Mouse (Mus musculus): ENCODE measurements around the gene Tmem229b. TPM values are rescaled to one million over a fixed set of nuclear protein-coding genes. Genes with fewer than 3 reads are reported as not detected.
A peak's percentile ranks its signal among the peaks of the same experiment; 100 is the strongest.

The Tmem229b gene
- polyA plus RNA-seq, 1 experiment from 2014 or later = 6.7 TPM

GRCm38 (mm10) chr12:78996271-78996670 is 11.2 kb downstream of the Tmem229b start:
- H3K27me3 ChIP-seq (ENCODE audit: control insufficient read depth, insufficient read depth, low read depth, low read length) = no peaks in the 10 kb centered on the region
- no peaks in the 10 kb centered on the region for H3K9me3 ChIP-seq (ENCODE audit: control insufficient read depth, low read length)
- no peaks in the 10 kb centered on the region for H3K36me3 ChIP-seq (ENCODE audit: control insufficient read depth, insufficient read depth, low read length)
- H3K9ac ChIP-seq (ENCODE audit: low read length) = no peak overlapping the region
- no peaks in the 10 kb centered on the region for H3K4me1 ChIP-seq (replicated peaks; ENCODE audit: control insufficient read depth, insufficient read depth, low read length)
- H3K4me2 ChIP-seq (ENCODE audit: low read depth, low read length) = no peak overlapping the region
- 85% methylated on average over 4 of the region's 4 CpGs for whole genome bisulfite sequencing
- no peak overlapping the region for H3K27ac ChIP-seq (ENCODE audit: low read length)
- no peak overlapping the region for H3K4me3 ChIP-seq (ENCODE audit: low read length)
- no peak for ATAC-seq (ENCODE audit: low read depth)

- ATAC-seq (ENCODE audit: low read depth) = no peak
- Histone ChIP-seq H3K9me3 (ENCODE audit: control insufficient read depth, low read length) (no peaks in the 10 kb centered on the region), H3K36me3 (ENCODE audit: control insufficient read depth, insufficient read depth, low read length) (no peaks in the 10 kb centered on the region), H3K27ac (ENCODE audit: low read length) (no peak overlapping the region), H3K4me2 (ENCODE audit: low read depth, low read length) (no peak overlapping the region), H3K27me3 (ENCODE audit: control insufficient read depth, insufficient read depth, low read depth, low read length) (no peaks in the 10 kb centered on the region), H3K4me1 (replicated peaks; ENCODE audit: control insufficient read depth, insufficient read depth, low read length) (peaks cover 6% of the 10 kb centered on the region), H3K4me3 (ENCODE audit: low read length) (no peak overlapping the region), H3K9ac (ENCODE audit: low read length) (no peak overlapping the region)
- WGBS = 64% methylated on average over 9 of the region's 9 CpGs
Measured at GRCm38 (mm10) chr12:78987581-78988081, 19.8 kb downstream of the Tmem229b start.

DNA sequence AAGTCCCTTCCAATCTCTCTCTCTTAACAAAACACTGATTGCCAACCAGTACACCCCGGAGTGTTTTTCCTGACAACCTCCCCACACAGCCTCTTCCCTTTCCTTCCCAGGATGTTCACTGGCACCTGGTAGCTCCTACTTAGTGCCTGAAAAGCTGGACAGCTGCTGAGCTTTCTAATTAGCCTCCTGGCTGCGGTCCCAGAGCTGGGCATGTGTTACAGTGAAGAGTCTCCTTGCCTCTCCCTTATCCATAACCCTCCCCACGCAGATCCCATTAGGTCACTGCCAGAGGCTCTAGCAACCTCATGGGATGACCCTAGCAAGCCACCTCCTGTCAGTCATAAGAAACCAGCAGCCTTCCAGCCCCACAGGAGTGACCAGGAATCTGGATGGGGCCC is 23.4 kb downstream of the Tmem229b start:
- H3K4me2 ChIP-seq (ENCODE audit: low read depth, low read length) = no peak overlapping the region
- peaks cover 9% of the 10 kb centered on the region for H3K4me1 ChIP-seq (replicated peaks; ENCODE audit: control insufficient read depth, insufficient read depth, low read length)
- H3K27me3 ChIP-seq (ENCODE audit: control insufficient read depth, insufficient read depth, low read depth, low read length) = no peaks in the 10 kb centered on the region
- WGBS = 27% methylated on average over 3 of the region's 3 CpGs
- H3K27ac ChIP-seq (ENCODE audit: low read length) = peak overlapping the region; percentile 2
- no peaks in the 10 kb centered on the region for H3K9me3 ChIP-seq (ENCODE audit: control insufficient read depth, low read length)
- no peak overlapping the region for H3K9ac ChIP-seq (ENCODE audit: low read length)
- no peak overlapping the region for H3K4me3 ChIP-seq (ENCODE audit: low read length)
- ATAC-seq (ENCODE audit: low read depth) = peak; percentile 42
- no peaks in the 10 kb centered on the region for H3K36me3 ChIP-seq (ENCODE audit: control insufficient read depth, insufficient read depth, low read length)

DNA sequence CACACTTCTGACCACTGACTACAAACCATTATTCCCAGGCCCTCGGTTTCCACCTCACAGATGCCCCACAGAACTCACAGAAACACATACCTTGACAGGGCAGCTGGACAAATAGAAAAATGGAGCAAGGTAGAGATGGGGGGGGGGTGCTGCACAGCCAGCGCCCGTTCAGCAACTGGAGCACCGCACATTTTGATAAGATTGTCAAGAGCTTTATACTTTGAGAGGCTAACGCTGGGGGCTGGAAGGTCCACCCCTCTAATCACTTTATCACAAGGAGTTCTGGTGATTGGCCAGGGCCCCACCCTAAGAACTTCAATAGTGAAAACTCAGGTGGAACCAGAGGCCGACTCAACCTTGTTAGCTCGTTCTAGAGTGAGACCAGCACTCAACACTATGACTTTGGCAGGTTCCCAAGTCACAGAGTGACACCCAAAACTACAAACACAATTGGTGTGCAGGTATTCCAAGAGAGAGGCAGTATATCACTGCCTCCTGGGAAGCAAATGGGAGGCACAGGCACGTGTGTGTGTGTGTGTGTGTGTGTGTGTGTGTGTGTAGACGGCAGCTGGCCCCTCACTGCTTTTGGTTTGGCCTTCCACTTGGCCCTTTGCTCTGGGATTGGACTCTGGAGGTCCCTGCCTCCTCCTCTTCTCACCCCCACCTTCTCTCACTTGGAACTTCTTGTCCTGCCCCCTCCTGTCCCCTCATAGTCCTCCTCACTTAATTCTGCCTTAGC is 24.0 kb downstream of the Tmem229b start:
- H3K27me3 ChIP-seq (ENCODE audit: control insufficient read depth, insufficient read depth, low read depth, low read length) = no peaks in the 10 kb centered on the region
- no peak overlapping the region for H3K4me2 ChIP-seq (ENCODE audit: low read depth, low read length)
- peaks cover 9% of the 10 kb centered on the region for H3K4me1 ChIP-seq (replicated peaks; ENCODE audit: control insufficient read depth, insufficient read depth, low read length)
- no peak overlapping the region for H3K9ac ChIP-seq (ENCODE audit: low read length)
- H3K27ac ChIP-seq (ENCODE audit: low read length) = peak overlapping the region; percentile 2
- H3K9me3 ChIP-seq (ENCODE audit: control insufficient read depth, low read length) = no peaks in the 10 kb centered on the region
- H3K36me3 ChIP-seq (ENCODE audit: control insufficient read depth, insufficient read depth, low read length) = no peaks in the 10 kb centered on the region
- H3K4me3 ChIP-seq (ENCODE audit: low read length) = no peak overlapping the region
- peak; percentile 90 for ATAC-seq (ENCODE audit: low read depth)
- 30% methylated on average over 9 of the region's 9 CpGs for WGBS

DNA sequence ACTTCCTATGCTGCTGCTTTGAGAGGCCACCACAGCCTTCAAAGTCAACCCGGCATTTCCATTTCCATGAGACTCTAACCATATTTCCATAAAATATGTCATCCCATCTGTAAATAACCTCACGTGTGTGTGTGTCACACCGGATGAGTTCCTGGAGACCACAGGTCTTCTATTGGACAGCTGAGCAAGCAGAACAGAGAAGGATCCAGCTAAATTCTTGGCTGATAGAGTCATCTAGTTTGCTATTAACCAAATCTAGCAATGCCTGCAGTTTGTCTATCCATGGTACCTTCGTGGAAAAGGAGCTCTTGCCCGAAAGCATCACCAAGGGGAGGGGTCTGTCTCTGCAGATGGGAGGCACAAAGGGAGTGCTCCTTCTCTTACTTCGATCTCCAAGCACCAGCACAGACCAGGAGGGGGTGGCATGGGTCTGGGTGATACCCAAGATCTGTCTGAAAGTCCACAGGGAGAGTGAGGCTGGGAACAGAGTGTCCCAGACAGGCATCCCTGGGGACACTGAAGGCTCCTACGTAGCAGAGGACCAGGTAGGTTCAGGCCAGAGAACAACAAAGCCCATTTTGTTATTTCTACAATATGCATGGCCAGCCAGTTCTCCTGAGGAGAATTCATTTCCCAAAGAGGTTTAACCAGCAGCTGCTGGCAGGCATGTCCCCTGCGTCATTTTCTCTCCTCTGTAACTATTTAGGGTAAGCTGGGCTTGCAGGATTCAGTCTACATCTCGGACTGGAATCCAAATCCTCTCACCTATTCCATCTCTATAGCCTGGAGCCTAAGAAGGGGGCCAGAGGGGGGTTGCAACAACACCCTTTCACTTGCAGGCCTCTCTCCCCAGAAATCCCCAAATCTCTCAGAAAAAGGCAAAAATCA is 25.2 kb downstream of the Tmem229b start:
- Histone ChIP-seq H3K4me1 (replicated peaks; ENCODE audit: control insufficient read depth, insufficient read depth, low read length) (peaks cover 9% of the 10 kb centered on the region), H3K9ac (ENCODE audit: low read length) (no peak overlapping the region), H3K36me3 (ENCODE audit: control insufficient read depth, insufficient read depth, low read length) (no peaks in the 10 kb centered on the region), H3K9me3 (ENCODE audit: control insufficient read depth, low read length) (no peaks in the 10 kb centered on the region), H3K4me3 (ENCODE audit: low read length) (no peak overlapping the region), H3K4me2 (ENCODE audit: low read depth, low read length) (no peak overlapping the region), H3K27me3 (ENCODE audit: control insufficient read depth, insufficient read depth, low read depth, low read length) (no peaks in the 10 kb centered on the region), H3K27ac (ENCODE audit: low read length) (peak overlapping the region; percentile 2; the same call in 1 of the 2 replicates)
- 47% methylated on average over 9 of the region's 9 CpGs for WGBS
- ATAC-seq (ENCODE audit: low read depth) = no peak

DNA sequence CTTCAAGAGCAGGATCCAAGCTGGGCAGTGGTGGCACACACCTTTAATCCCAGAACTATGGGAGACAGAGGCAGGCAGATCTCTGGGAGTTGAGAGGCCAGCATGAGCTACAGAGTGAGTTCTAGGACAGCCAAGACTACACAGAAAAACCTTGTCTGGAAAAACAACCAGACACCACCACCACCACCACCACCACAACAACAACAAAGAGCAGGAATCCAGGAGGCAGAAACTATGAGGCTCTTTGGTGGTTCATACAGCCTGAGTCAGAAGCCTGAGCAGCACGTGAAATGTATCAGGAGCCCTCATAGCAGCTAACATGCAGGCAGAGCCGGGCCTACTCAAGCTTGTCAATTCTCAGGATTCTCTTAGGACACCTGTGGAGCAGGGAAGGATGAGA is 26.3 kb downstream of the Tmem229b start:
- H3K4me3 ChIP-seq (ENCODE audit: low read length) = no peak overlapping the region
- no peak overlapping the region for H3K9ac ChIP-seq (ENCODE audit: low read length)
- no peak for ATAC-seq (ENCODE audit: low read depth)
- no peaks in the 10 kb centered on the region for H3K9me3 ChIP-seq (ENCODE audit: control insufficient read depth, low read length)
- H3K27me3 ChIP-seq (ENCODE audit: control insufficient read depth, insufficient read depth, low read depth, low read length) = no peaks in the 10 kb centered on the region
- H3K4me1 ChIP-seq (replicated peaks; ENCODE audit: control insufficient read depth, insufficient read depth, low read length) = peaks cover 9% of the 10 kb centered on the region
- 60% methylated on average over 2 of the region's 2 CpGs for WGBS
- no peak overlapping the region for H3K4me2 ChIP-seq (ENCODE audit: low read depth, low read length)
- H3K36me3 ChIP-seq (ENCODE audit: control insufficient read depth, insufficient read depth, low read length) = no peaks in the 10 kb centered on the region
- H3K27ac ChIP-seq (ENCODE audit: low read length) = no peak overlapping the region

- Histone ChIP-seq H3K4me1 (replicated peaks; ENCODE audit: control insufficient read depth, insufficient read depth, low read length) (peaks cover 9% of the 10 kb centered on the region), H3K36me3 (ENCODE audit: control insufficient read depth, insufficient read depth, low read length) (no peaks in the 10 kb centered on the region), H3K4me3 (ENCODE audit: low read length) (no peak overlapping the region), H3K9ac (ENCODE audit: low read length) (no peak overlapping the region), H3K27ac (ENCODE audit: low read length) (no peak overlapping the region), H3K27me3 (ENCODE audit: control insufficient read depth, insufficient read depth, low read depth, low read length) (no peaks in the 10 kb centered on the region), H3K4me2 (ENCODE audit: low read depth, low read length) (no peak overlapping the region), H3K9me3 (ENCODE audit: control insufficient read depth, low read length) (no peaks in the 10 kb centered on the region)
- ATAC-seq (ENCODE audit: low read depth) = no peak
- 64% methylated on average over 5 of the region's 5 CpGs for WGBS
Measured at GRCm38 (mm10) chr12:78980683-78981091, 26.7 kb downstream of the Tmem229b start.

- no peaks in the 10 kb centered on the region for H3K27me3 ChIP-seq (ENCODE audit: control insufficient read depth, insufficient read depth, low read depth, low read length)
- H3K9me3 ChIP-seq (ENCODE audit: control insufficient read depth, low read length) = no peaks in the 10 kb centered on the region
- no peak overlapping the region for H3K9ac ChIP-seq (ENCODE audit: low read length)
- no peaks in the 10 kb centered on the region for H3K36me3 ChIP-seq (ENCODE audit: control insufficient read depth, insufficient read depth, low read length)
- H3K4me2 ChIP-seq (ENCODE audit: low read depth, low read length) = no peak overlapping the region
- no peak overlapping the region for H3K4me3 ChIP-seq (ENCODE audit: low read length)
- no peak overlapping the region for H3K27ac ChIP-seq (ENCODE audit: low read length)
- ATAC-seq (ENCODE audit: low read depth) = no peak
- H3K4me1 ChIP-seq (replicated peaks; ENCODE audit: control insufficient read depth, insufficient read depth, low read length) = 0 out of 2 replicates have a peak, but pooled peaks cover 1% of the 10 kb centered on the region
- WGBS = 62% methylated on average over 4 of the region's 4 CpGs
Measured at GRCm38 (mm10) chr12:78977552-78977951, 29.9 kb downstream of the Tmem229b start.

DNA sequence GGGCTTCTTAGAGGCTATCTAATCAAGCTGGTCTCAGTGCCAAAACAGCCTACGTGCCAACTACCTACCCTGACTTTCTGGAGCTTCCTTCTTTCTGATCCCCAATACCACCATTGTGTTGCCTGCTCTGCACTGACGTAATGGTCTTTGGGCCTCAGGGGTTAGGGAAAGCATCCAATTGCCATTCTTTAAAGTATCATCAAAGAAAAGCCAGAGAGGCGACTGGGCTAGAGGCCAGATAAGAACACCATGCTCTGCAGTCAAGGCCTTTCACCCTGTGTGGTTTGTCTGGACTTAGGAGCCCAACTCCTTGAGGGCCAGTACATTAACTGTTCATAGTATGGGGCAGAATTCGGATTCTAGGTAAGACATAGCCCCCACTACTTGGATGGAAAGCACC is 30.3 kb downstream of the Tmem229b start:
- 62% methylated on average over 4 of the region's 4 CpGs for WGBS
- no peaks in the 10 kb centered on the region for H3K36me3 ChIP-seq (ENCODE audit: control insufficient read depth, insufficient read depth, low read length)
- no peak for ATAC-seq (ENCODE audit: low read depth)

More for the DNA sequence above, 30.3 kb downstream of the Tmem229b start:
- Histone ChIP-seq H3K4me3 (ENCODE audit: low read length) (no peak overlapping the region), H3K4me2 (ENCODE audit: low read depth, low read length) (no peak overlapping the region), H3K27ac (ENCODE audit: low read length) (no peak overlapping the region), H3K4me1 (replicated peaks; ENCODE audit: control insufficient read depth, insufficient read depth, low read length) (no peaks in the 10 kb centered on the region), H3K9ac (ENCODE audit: low read length) (no peak overlapping the region), H3K27me3 (ENCODE audit: control insufficient read depth, insufficient read depth, low read depth, low read length) (no peaks in the 10 kb centered on the region), H3K9me3 (ENCODE audit: control insufficient read depth, low read length) (no peaks in the 10 kb centered on the region)

All from lung, embryonic 16.5 days (tissue).